Mouse (Mus musculus): ENCODE measurements around the gene Zmat5. TPM values are rescaled to one million over a fixed set of nuclear protein-coding genes. Genes with fewer than 3 reads are reported as not detected.

Gene Zmat5
- polyA plus RNA-seq, 2 experiments: 15.5 to 25.7 TPM

DNA sequence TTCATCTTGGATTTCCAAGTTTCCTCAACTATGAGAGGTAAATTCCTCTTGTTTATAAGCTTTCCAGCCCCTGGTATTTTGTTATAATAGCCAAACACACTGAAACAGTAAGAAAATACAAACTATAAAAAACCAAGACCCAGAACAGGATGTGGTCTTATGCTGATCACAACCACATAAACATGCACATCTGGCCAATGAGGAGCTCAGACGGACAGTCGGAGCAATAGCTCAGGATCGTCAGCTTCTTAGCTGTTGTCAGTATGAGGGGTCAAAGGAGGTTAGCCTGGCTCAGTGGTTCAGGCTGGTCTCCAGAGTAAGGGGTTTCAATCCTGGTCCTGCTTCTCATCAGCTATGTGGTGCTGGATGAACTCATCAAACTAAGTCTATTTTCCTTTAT is 78.6 kb downstream of the Zmat5 start:
- H3K27me3 ChIP-seq (ENCODE audit: control insufficient read depth, insufficient read depth, low read length): no peaks in the 10 kb centered on the region
- DNase-seq (ENCODE audit: low read depth in 3 of 3, low spot score in 3 of 3): no peak
- no peaks in the 10 kb centered on the region for H3K4me1 ChIP-seq (replicated peaks; ENCODE audit: control insufficient read depth in 2 of 2, insufficient read depth in 2 of 2, low read length in 1 of 2)
- H3K36me3 ChIP-seq (replicated peaks; ENCODE audit: control insufficient read depth, insufficient read depth, low read depth): peaks cover 11% of the 10 kb centered on the region
- WGBS (ENCODE audit: insufficient replicate concordance): 49% methylated on average over 3 of the region's 3 CpGs
- H3K4me2 ChIP-seq (ENCODE audit: low read depth): no peak overlapping the region
- no peak overlapping the region for H3K4me3 ChIP-seq (ENCODE audit: insufficient read depth in 1 of 2, low read depth in 2 of 2, low read length in 2 of 2)
- no peak overlapping the region for H3K27ac ChIP-seq
- TF ChIP-seq CTCF (IDR thresholded peaks at IDR 0.05; ENCODE audit: low read depth): no peak
- TF ChIP-seq EP300 (IDR thresholded peaks at IDR 0.05; ENCODE audit: low read depth): no peak
- ATAC-seq (ENCODE audit: insufficient read depth): no peak
- no peaks in the 10 kb centered on the region for H3K9me3 ChIP-seq (ENCODE audit: control insufficient read depth, low read length)
- no peak overlapping the region for H3K9ac ChIP-seq (replicated peaks)

DNA sequence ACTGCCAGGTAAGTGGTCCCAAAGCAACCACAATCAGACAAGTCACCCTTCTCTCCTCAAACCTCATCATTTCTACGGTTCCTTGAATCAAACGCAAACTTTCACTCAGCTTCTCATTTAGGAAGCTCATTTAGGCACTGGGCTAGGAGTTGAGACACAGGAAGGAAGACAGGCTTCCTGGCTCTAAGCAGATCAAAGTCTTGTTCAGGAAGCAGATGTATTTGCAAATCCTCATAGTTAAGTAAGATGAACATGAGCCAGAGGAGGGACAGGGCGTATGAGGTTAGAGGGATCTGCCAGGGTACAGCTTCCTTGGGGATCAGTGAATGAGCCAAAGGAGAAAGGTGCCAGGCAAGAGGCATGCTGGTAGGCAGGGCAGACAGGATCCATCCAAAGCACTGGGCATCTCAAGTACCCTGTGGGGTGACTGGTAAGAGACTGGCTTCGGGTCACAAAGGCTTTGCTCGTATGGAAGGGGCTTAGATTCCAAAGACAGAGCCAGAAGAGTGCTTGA is 80.2 kb downstream of the Zmat5 start:
- H3K4me2 ChIP-seq (ENCODE audit: low read depth): no peak overlapping the region
- H3K9me3 ChIP-seq (ENCODE audit: control insufficient read depth, low read length): no peaks in the 10 kb centered on the region
- no peaks in the 10 kb centered on the region for H3K27me3 ChIP-seq (ENCODE audit: control insufficient read depth, insufficient read depth, low read length)
- no peak overlapping the region for H3K9ac ChIP-seq (replicated peaks)
- no peak overlapping the region for H3K4me3 ChIP-seq (ENCODE audit: insufficient read depth in 1 of 2, low read depth in 2 of 2, low read length in 2 of 2)
- no peak for ATAC-seq (ENCODE audit: insufficient read depth)
- no peak overlapping the region for H3K27ac ChIP-seq
- DNase-seq (ENCODE audit: low read depth in 3 of 3, low spot score in 3 of 3): no peak
- H3K36me3 ChIP-seq (replicated peaks; ENCODE audit: control insufficient read depth, insufficient read depth, low read depth): peaks cover 12% of the 10 kb centered on the region
- whole genome bisulfite sequencing (ENCODE audit: insufficient replicate concordance): 48% methylated on average over 5 of the region's 5 CpGs
- TF ChIP-seq EP300 (IDR thresholded peaks at IDR 0.05; ENCODE audit: low read depth) (no peak), CTCF (IDR thresholded peaks at IDR 0.05; ENCODE audit: low read depth) (no peak)
- H3K4me1 ChIP-seq (replicated peaks; ENCODE audit: control insufficient read depth in 2 of 2, insufficient read depth in 2 of 2, low read length in 1 of 2): no peaks in the 10 kb centered on the region

Other genes starting within 250 kb of the Zmat5 start
- 18.0 and 20.3 TPM in 2 replicates for gene Mtmr3, start 109.8 kb upstream of the Zmat5 start, polyA plus RNA-seq (2012; rRNA removed)
- 24.3 and 27.2 TPM in 2 replicates for gene Mtmr3, start 109.8 kb upstream of the Zmat5 start, polyA plus RNA-seq (2014; fragmentation: Nextera tagmentation; extraction: Ambion mirVana)
- gene Gm11032, start 84.6 kb upstream of the Zmat5 start, polyA plus RNA-seq (2012; rRNA removed): not detected in 2 replicates
- gene Gm11032, start 84.6 kb upstream of the Zmat5 start, polyA plus RNA-seq (2014; fragmentation: Nextera tagmentation; extraction: Ambion mirVana): not detected in 2 replicates
- 7.8 and 10.0 TPM in 2 replicates for gene Ascc2, start 66.9 kb upstream of the Zmat5 start, polyA plus RNA-seq (2012; rRNA removed)
- 15.0 and 17.3 TPM in 2 replicates for gene Ascc2, start 66.9 kb upstream of the Zmat5 start, polyA plus RNA-seq (2014; fragmentation: Nextera tagmentation; extraction: Ambion mirVana)
- 481 and 569 TPM in 2 replicates for gene Uqcr10, start 336 bp upstream of the Zmat5 start, polyA plus RNA-seq (2012; rRNA removed)
- gene Uqcr10, start 336 bp upstream of the Zmat5 start, polyA plus RNA-seq (2014; fragmentation: Nextera tagmentation; extraction: Ambion mirVana): 728 and 747 TPM in 2 replicates
- 0.02 TPM in 2 replicates for gene Cabp7, start 42.1 kb downstream of the Zmat5 start, polyA plus RNA-seq (2012; rRNA removed)
- gene Cabp7, start 42.1 kb downstream of the Zmat5 start, polyA plus RNA-seq (2014; fragmentation: Nextera tagmentation; extraction: Ambion mirVana): 0.04 and 0.09 TPM in 2 replicates
- 9.3 and 12.1 TPM in 2 replicates for gene Nf2, start 144.9 kb downstream of the Zmat5 start, polyA plus RNA-seq (2012; rRNA removed)
- 10.7 TPM in 2 replicates for gene Nf2, start 144.9 kb downstream of the Zmat5 start, polyA plus RNA-seq (2014; fragmentation: Nextera tagmentation; extraction: Ambion mirVana)
- gene Nipsnap1, start 169.3 kb downstream of the Zmat5 start, polyA plus RNA-seq (2012; rRNA removed): 33.2 and 41.9 TPM in 2 replicates
- gene Nipsnap1, start 169.3 kb downstream of the Zmat5 start, polyA plus RNA-seq (2014; fragmentation: Nextera tagmentation; extraction: Ambion mirVana): 63.4 and 70.2 TPM in 2 replicates
- gene Thoc5, start 190.6 kb downstream of the Zmat5 start, polyA plus RNA-seq (2012; rRNA removed): 12.8 and 17.2 TPM in 2 replicates
- gene Thoc5, start 190.6 kb downstream of the Zmat5 start, polyA plus RNA-seq (2014; fragmentation: Nextera tagmentation; extraction: Ambion mirVana): 15.9 and 19.3 TPM in 2 replicates
- 0.08 and 0.16 TPM in 2 replicates for gene Nefh, start 243.4 kb downstream of the Zmat5 start, polyA plus RNA-seq (2012; rRNA removed)
- gene Nefh, start 243.4 kb downstream of the Zmat5 start, polyA plus RNA-seq (2014; fragmentation: Nextera tagmentation; extraction: Ambion mirVana): 0.22 and 0.29 TPM in 2 replicates